Mouse (Mus musculus): ENCODE data around the gene Carmil2. TPM values are rescaled to one million over a fixed set of nuclear protein-coding genes. Genes with fewer than 3 reads are reported as not detected.

Gene Carmil2
- polyA plus RNA-seq, 1 experiment = 0.23 TPM

DNA sequence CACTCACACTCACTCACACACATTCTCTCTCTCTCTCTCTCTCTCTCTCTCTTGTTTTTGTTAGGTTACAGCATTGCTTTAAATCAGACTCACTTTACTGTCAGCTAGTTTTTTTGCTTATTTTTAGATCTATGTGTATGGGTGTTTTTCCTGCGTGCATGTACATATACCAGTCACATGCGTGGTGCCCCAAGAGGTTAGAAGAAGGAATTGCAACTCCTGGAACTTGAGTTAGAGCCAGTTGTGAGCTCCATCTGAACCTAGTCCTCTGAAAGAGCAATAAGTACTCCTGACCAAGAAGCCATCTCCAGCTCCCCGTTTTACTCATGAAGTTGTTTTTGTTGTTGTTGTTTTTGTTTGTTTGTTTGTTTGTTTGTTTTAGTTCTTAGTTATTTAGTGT lies 24.9 kb upstream of the Carmil2 start:
- no peak overlapping the region for H3K4me2 ChIP-seq (ENCODE audit: low read depth)
- no peak for TF ChIP-seq TCF3 (IDR thresholded peaks at IDR 0.05; ENCODE audit: insufficient read length, low read depth)
- no peak for TF ChIP-seq CEBPB (IDR thresholded peaks at IDR 0.05; ENCODE audit: insufficient read depth, poor library complexity, severe bottlenecking)
- no peak for TF ChIP-seq SRF (IDR thresholded peaks at IDR 0.05; ENCODE audit: control insufficient read depth, insufficient read length, low read depth)
- TF ChIP-seq MYOG (IDR thresholded peaks at IDR 0.05; ENCODE audit: control insufficient read depth in 1 of 3, insufficient read depth in 1 of 3, insufficient read length in 2 of 3, low read depth in 2 of 3) = no peak
- no peak for TF ChIP-seq POLR2AphosphoS2 (IDR thresholded peaks at IDR 0.05; ENCODE audit: insufficient read length, low read depth)
- no peak for TF ChIP-seq TCF12 (IDR thresholded peaks at IDR 0.05; ENCODE audit: insufficient read depth, poor library complexity, severe bottlenecking)
- no peak for TF ChIP-seq POLR2A (IDR thresholded peaks at IDR 0.05; ENCODE audit: insufficient read length, low read depth)
- TF ChIP-seq REST (IDR thresholded peaks at IDR 0.05; ENCODE audit: insufficient read depth, insufficient read length) = no peak
- no peak for TF ChIP-seq E2F4 (IDR thresholded peaks at IDR 0.05; ENCODE audit: insufficient read depth)
- TF ChIP-seq USF1 (IDR thresholded peaks at IDR 0.05; ENCODE audit: low read depth) = no peak
- TF ChIP-seq MAX (IDR thresholded peaks at IDR 0.05; ENCODE audit: low read depth) = no peak
- no peak for TF ChIP-seq MYOD1 (IDR thresholded peaks at IDR 0.05; ENCODE audit: control insufficient read depth in 1 of 3, insufficient read length in 2 of 3, low read depth in 2 of 3)
- no peak overlapping the region for H3K4me3 ChIP-seq
- peaks cover 23% of the 10 kb centered on the region for H3K36me3 ChIP-seq (ENCODE audit: control insufficient read depth, insufficient read depth)
- H3ac ChIP-seq (ENCODE audit: control insufficient read depth, insufficient read length) = no peak overlapping the region
- H3K27me3 ChIP-seq (ENCODE audit: control insufficient read depth, insufficient read depth, insufficient read length) = no peaks in the 10 kb centered on the region
- peaks cover 62% of the 10 kb centered on the region for H3K79me2 ChIP-seq (ENCODE audit: control insufficient read depth, insufficient read depth)

DNA sequence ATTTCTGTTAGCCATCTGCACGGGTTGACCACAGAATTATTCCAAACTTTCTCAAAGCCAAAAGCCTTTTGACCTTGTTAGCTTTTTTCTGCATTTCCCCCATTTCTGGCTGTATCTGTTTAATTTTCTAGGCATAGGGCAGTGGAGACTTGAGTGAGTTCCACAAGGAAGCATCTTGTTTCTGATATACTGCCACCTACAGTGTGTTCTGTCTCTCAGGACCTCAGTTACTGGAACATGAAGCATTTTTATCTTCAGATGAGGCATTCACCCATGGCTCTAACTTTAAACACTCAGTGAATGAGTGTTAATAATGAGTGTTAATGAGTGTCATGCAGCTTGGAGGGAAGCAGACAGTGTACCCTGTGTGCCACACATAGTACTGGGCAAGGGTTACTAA lies 8.2 kb upstream of the Carmil2 start:
- Histone ChIP-seq H3K27me3 (ENCODE audit: control insufficient read depth, insufficient read depth, insufficient read length) (no peaks in the 10 kb centered on the region), H3ac (ENCODE audit: control insufficient read depth, insufficient read length) (no peak overlapping the region), H3K36me3 (ENCODE audit: control insufficient read depth, insufficient read depth) (peaks cover 37% of the 10 kb centered on the region), H3K79me2 (ENCODE audit: control insufficient read depth, insufficient read depth) (no peaks in the 10 kb centered on the region), H3K4me3 (no peak overlapping the region), H3K4me2 (ENCODE audit: low read depth) (no peak overlapping the region)
- TF ChIP-seq POLR2AphosphoS2 (IDR thresholded peaks at IDR 0.05; ENCODE audit: insufficient read length, low read depth) (no peak), TCF3 (IDR thresholded peaks at IDR 0.05; ENCODE audit: insufficient read length, low read depth) (no peak), REST (IDR thresholded peaks at IDR 0.05; ENCODE audit: insufficient read depth, insufficient read length) (no peak), TCF12 (IDR thresholded peaks at IDR 0.05; ENCODE audit: insufficient read depth, poor library complexity, severe bottlenecking) (no peak), POLR2A (IDR thresholded peaks at IDR 0.05; ENCODE audit: insufficient read length, low read depth) (no peak), USF1 (IDR thresholded peaks at IDR 0.05; ENCODE audit: low read depth) (no peak), CEBPB (IDR thresholded peaks at IDR 0.05; ENCODE audit: insufficient read depth, poor library complexity, severe bottlenecking) (no peak), MAX (IDR thresholded peaks at IDR 0.05; ENCODE audit: low read depth) (no peak), MYOD1 (IDR thresholded peaks at IDR 0.05; ENCODE audit: control insufficient read depth in 1 of 3, insufficient read length in 2 of 3, low read depth in 2 of 3) (no peak), E2F4 (IDR thresholded peaks at IDR 0.05; ENCODE audit: insufficient read depth) (no peak)

DNA sequence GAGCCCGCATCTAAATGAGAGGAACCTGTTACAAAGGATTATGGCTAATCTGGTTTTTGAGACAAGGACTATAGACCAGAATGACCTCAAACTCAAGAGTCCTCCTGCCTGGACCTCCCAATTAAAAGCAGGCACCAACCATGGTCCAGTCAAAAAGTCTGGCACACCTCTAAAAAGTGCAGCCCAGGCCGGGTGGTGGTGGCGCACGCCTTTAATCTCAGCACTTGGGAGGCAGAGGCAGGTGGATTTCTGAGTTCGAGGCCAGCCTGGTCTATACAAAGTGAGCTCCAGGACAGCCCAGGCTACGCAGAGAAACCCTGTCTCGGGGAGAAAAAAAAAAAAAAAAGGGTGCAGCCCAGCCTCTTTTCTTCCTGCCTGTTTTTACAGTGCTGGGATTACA lies 749 bp upstream of the Carmil2 start:
- Histone ChIP-seq H3K36me3 (ENCODE audit: control insufficient read depth, insufficient read depth) (peaks cover 16% of the 10 kb centered on the region), H3K27me3 (ENCODE audit: control insufficient read depth, insufficient read depth, insufficient read length) (no peaks in the 10 kb centered on the region), H3K4me2 (ENCODE audit: low read depth) (no peak overlapping the region), H3K4me3 (no peak overlapping the region), H3ac (ENCODE audit: control insufficient read depth, insufficient read length) (no peak overlapping the region), H3K79me2 (ENCODE audit: control insufficient read depth, insufficient read depth) (no peaks in the 10 kb centered on the region)
- TF ChIP-seq USF1 (IDR thresholded peaks at IDR 0.05; ENCODE audit: low read depth) = no peak
- TF ChIP-seq MYOG (IDR thresholded peaks at IDR 0.05; ENCODE audit: control insufficient read depth in 1 of 3, insufficient read depth in 1 of 3, insufficient read length in 2 of 3, low read depth in 2 of 3) = no peak
- no peak for TF ChIP-seq POLR2A (IDR thresholded peaks at IDR 0.05; ENCODE audit: insufficient read length, low read depth)
- no peak for TF ChIP-seq SRF (IDR thresholded peaks at IDR 0.05; ENCODE audit: control insufficient read depth, insufficient read length, low read depth)
- no peak for TF ChIP-seq MYOD1 (IDR thresholded peaks at IDR 0.05; ENCODE audit: control insufficient read depth in 1 of 3, insufficient read length in 2 of 3, low read depth in 2 of 3)
- TF ChIP-seq TCF3 (IDR thresholded peaks at IDR 0.05; ENCODE audit: insufficient read length, low read depth) = no peak
- no peak for TF ChIP-seq TCF12 (IDR thresholded peaks at IDR 0.05; ENCODE audit: insufficient read depth, poor library complexity, severe bottlenecking)
- TF ChIP-seq CEBPB (IDR thresholded peaks at IDR 0.05; ENCODE audit: insufficient read depth, poor library complexity, severe bottlenecking) = no peak
- no peak for TF ChIP-seq MAX (IDR thresholded peaks at IDR 0.05; ENCODE audit: low read depth)
- no peak for TF ChIP-seq REST (IDR thresholded peaks at IDR 0.05; ENCODE audit: insufficient read depth, insufficient read length)
- no peak for TF ChIP-seq E2F4 (IDR thresholded peaks at IDR 0.05; ENCODE audit: insufficient read depth)
- TF ChIP-seq POLR2AphosphoS2 (IDR thresholded peaks at IDR 0.05; ENCODE audit: insufficient read length, low read depth) = no peak

DNA sequence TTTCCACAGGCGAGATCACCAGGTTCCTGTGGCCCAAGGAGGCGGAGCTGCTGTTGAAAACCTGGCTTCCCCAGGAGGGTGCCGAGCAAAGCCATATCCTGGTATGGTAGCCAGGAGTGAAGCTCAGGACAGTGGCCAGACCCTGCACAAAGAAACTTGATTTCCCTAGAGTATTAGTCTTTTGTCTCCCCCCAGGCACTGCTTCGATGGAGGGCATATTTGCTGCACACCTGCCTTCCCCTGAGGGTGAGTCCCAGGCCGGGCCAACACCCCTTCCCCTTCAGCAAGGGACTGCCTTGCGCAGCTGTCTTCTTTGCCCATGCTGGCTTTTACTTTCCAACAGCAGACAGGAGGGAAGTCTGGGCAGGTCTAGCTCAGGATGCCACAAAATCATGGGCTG lies 477 bp downstream of the Carmil2 start:
- H3K4me2 ChIP-seq (ENCODE audit: low read depth) = no peak overlapping the region
- no peak for TF ChIP-seq POLR2AphosphoS2 (IDR thresholded peaks at IDR 0.05; ENCODE audit: insufficient read length, low read depth)

DNA sequence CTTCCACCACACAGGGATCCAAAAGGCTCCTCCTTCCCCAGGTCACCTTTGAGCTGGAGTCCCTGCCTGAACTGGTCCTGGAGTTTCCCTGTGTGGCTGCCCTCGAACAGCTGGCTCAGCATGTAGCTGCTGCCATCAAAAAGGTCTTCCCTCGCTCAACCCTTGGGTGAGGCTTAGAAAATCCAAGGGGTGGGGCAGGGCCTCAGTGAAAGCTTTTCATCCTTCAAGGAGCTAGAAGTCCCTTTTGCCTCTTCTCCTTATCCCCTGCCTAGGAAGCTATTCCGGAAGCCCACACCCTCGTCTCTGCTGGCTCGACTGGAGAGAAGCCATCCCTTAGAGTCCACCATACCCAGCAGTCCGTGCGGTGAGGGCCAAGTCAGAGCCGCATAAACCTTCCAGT lies 1.4 kb downstream of the Carmil2 start:
- Histone ChIP-seq H3ac (ENCODE audit: control insufficient read depth, insufficient read length) (no peak overlapping the region), H3K79me2 (ENCODE audit: control insufficient read depth, insufficient read depth) (no peaks in the 10 kb centered on the region), H3K27me3 (ENCODE audit: control insufficient read depth, insufficient read depth, insufficient read length) (no peaks in the 10 kb centered on the region), H3K4me3 (no peak overlapping the region), H3K36me3 (ENCODE audit: control insufficient read depth, insufficient read depth) (peaks cover 7% of the 10 kb centered on the region), H3K4me2 (ENCODE audit: low read depth) (no peak overlapping the region)
- no peak for TF ChIP-seq MAX (IDR thresholded peaks at IDR 0.05; ENCODE audit: low read depth)
- no peak for TF ChIP-seq E2F4 (IDR thresholded peaks at IDR 0.05; ENCODE audit: insufficient read depth)
- TF ChIP-seq USF1 (IDR thresholded peaks at IDR 0.05; ENCODE audit: low read depth) = no peak
- no peak for TF ChIP-seq REST (IDR thresholded peaks at IDR 0.05; ENCODE audit: insufficient read depth, insufficient read length)
- TF ChIP-seq MYOG (IDR thresholded peaks at IDR 0.05; ENCODE audit: control insufficient read depth in 1 of 3, insufficient read depth in 1 of 3, insufficient read length in 2 of 3, low read depth in 2 of 3) = no peak
- TF ChIP-seq POLR2A (IDR thresholded peaks at IDR 0.05; ENCODE audit: insufficient read length, low read depth) = no peak

More for the DNA sequence above, 477 bp downstream of the Carmil2 start:
- Histone ChIP-seq H3K4me3 (no peak overlapping the region), H3K36me3 (ENCODE audit: control insufficient read depth, insufficient read depth) (peaks cover 7% of the 10 kb centered on the region), H3K27me3 (ENCODE audit: control insufficient read depth, insufficient read depth, insufficient read length) (no peaks in the 10 kb centered on the region), H3K79me2 (ENCODE audit: control insufficient read depth, insufficient read depth) (no peaks in the 10 kb centered on the region), H3ac (ENCODE audit: control insufficient read depth, insufficient read length) (no peak overlapping the region)
